ENCODE assay signal across 10 mouse cellular contexts in genomic region chr11:32001181-32001910, GRCm38 (mm10). TPM values are rescaled to one million over a fixed set of nuclear protein-coding genes. Genes with fewer than 3 reads are reported as not detected.
A peak's percentile ranks its signal among the peaks of the same experiment; 100 is the strongest.
DNase-seq lines count a peak whose midpoint lies in the region; ATAC-seq and TF ChIP-seq lines count a peak whose summit lies in the region.
"Had no signal": no experiment of that assay in that cellular context is flagged by ENCODE, and none has a peak within 500 bp of the region (broad histone marks: within the 10 kb centered on the region; RNA-seq: fewer than 3 reads in every experiment).

No protein-coding gene starts in this region.

- H3K27me3 ChIP-seq in heart, postnatal 0 days (ENCODE audit: control insufficient read depth, insufficient read depth, low read length): peaks cover 15% of the 10 kb centered on the region
- H3K27me3 ChIP-seq in embryonic facial prominence, embryonic 15.5 days: no peaks in the 10 kb centered on the region
- no peaks in the 10 kb centered on the region for H3K27me3 ChIP-seq in kidney, embryonic 16.5 days (ENCODE audit: insufficient read depth, low read length)
- no peaks in the 10 kb centered on the region for H3K27me3 ChIP-seq in neural tube, embryonic 15.5 days (replicated peaks)

- ATAC-seq in heart, postnatal 0 days (ENCODE audit: insufficient read depth, low read depth): no peak
- no peak for ATAC-seq in embryonic facial prominence, embryonic 15.5 days (ENCODE audit: insufficient number of reproducible peaks, low FRiP score, low TSS enrichment, low read depth)
- no peak for ATAC-seq in kidney, embryonic 16.5 days (ENCODE audit: low FRiP score, low TSS enrichment)
- ATAC-seq in neural tube, embryonic 15.5 days (ENCODE audit: low FRiP score): peak; percentile 32; the same call in 1 of the 2 replicates

- H3K9me3 ChIP-seq in heart, postnatal 0 days (replicated peaks; ENCODE audit: control insufficient read depth, low read length): no peaks in the 10 kb centered on the region
- H3K9me3 ChIP-seq in embryonic facial prominence, embryonic 15.5 days (replicated peaks): no peaks in the 10 kb centered on the region
- no peaks in the 10 kb centered on the region for H3K9me3 ChIP-seq in kidney, embryonic 16.5 days (ENCODE audit: low read length)
- H3K9me3 ChIP-seq in neural tube, embryonic 15.5 days (replicated peaks): no peaks in the 10 kb centered on the region
- H3K9me3 ChIP-seq: liver, embryonic 15.5 days had no signal

- no peak for TF ChIP-seq CTCF in heart, postnatal 0 days (IDR thresholded peaks at IDR 0.05; ENCODE audit: low read depth)
- no peak for TF ChIP-seq CTCF in lung, adult 2 months (IDR thresholded peaks at IDR 0.05; ENCODE audit: insufficient read depth, low read length)

- no peaks in the 10 kb centered on the region for H3K36me3 ChIP-seq in heart, postnatal 0 days (replicated peaks; ENCODE audit: control insufficient read depth, insufficient read depth, low read length)
- no peaks in the 10 kb centered on the region for H3K36me3 ChIP-seq in embryonic facial prominence, embryonic 15.5 days
- H3K36me3 ChIP-seq in kidney, embryonic 16.5 days (ENCODE audit: insufficient read depth, low read length): no peaks in the 10 kb centered on the region
- H3K36me3 ChIP-seq in neural tube, embryonic 15.5 days: peaks cover 26% of the 10 kb centered on the region
- H3K36me3 ChIP-seq: liver, embryonic 15.5 days had no signal

- no peak for DNase-seq in heart, postnatal 0 days (ENCODE audit: low spot score)
- no peak for DNase-seq in heart, postnatal 4 days
- DNase-seq in lung, adult 2 months: no peak
- no peak for DNase-seq in left cerebral cortex, adult 11 months (ENCODE audit: low spot score)
- no peak for DNase-seq in spleen, adult 12 weeks (ENCODE audit: low spot score)

- TF ChIP-seq POLR2A in lung, adult 2 months (IDR thresholded peaks at IDR 0.05; ENCODE audit: borderline replicate concordance, extremely low read depth, low read depth, low read length): no peak

- no peaks in the 10 kb centered on the region for H3K4me1 ChIP-seq in heart, postnatal 0 days (ENCODE audit: control insufficient read depth, insufficient read depth)
- H3K4me1 ChIP-seq in embryonic facial prominence, embryonic 15.5 days: peaks cover 17% of the 10 kb centered on the region
- peaks cover 18% of the 10 kb centered on the region for H3K4me1 ChIP-seq in kidney, embryonic 16.5 days (ENCODE audit: insufficient read depth, low read length)
- H3K4me1 ChIP-seq in neural tube, embryonic 15.5 days: peaks cover 36% of the 10 kb centered on the region
- H3K4me1 ChIP-seq in lung, adult 2 months (ENCODE audit: control insufficient read depth, insufficient read depth, low read length): no peaks in the 10 kb centered on the region
- H3K4me1 ChIP-seq: liver, embryonic 15.5 days had no signal

- TF ChIP-seq EP300 in heart, postnatal 0 days (IDR thresholded peaks at IDR 0.05; ENCODE audit: low read depth): no peak

- peak overlapping the region; percentile 8; the same call in 1 of the 2 replicates for H3K4me2 ChIP-seq in heart, postnatal 0 days (ENCODE audit: low read depth, low read length)
- H3K4me2 ChIP-seq in embryonic facial prominence, embryonic 15.5 days (replicated peaks): peak overlapping the region; percentile 17; the same call in 1 of the 2 replicates
- H3K4me2 ChIP-seq in kidney, embryonic 16.5 days (replicated peaks; ENCODE audit: low read depth, low read length): peak overlapping the region; percentile 31
- H3K4me2 ChIP-seq in neural tube, embryonic 15.5 days: peak overlapping the region; percentile 80
- H3K4me2 ChIP-seq: liver, embryonic 15.5 days had no signal

- H3K27ac ChIP-seq in heart, postnatal 0 days (ENCODE audit: low read depth): no peak overlapping the region
- H3K27ac ChIP-seq in embryonic facial prominence, embryonic 15.5 days (replicated peaks): no peak overlapping the region
- H3K27ac ChIP-seq in kidney, embryonic 16.5 days (ENCODE audit: low read length): no peak overlapping the region
- H3K27ac ChIP-seq in neural tube, embryonic 15.5 days (replicated peaks): peak overlapping the region; percentile 93
- H3K27ac ChIP-seq: liver, embryonic 15.5 days had no signal

- H3K9ac ChIP-seq in heart, postnatal 0 days (replicated peaks; ENCODE audit: low read depth, low read length): no peak overlapping the region
- no peak overlapping the region for H3K9ac ChIP-seq in embryonic facial prominence, embryonic 15.5 days
- 0 out of 2 replicates have a peak overlapping the region, but pooled peaks have one; percentile 1 for H3K9ac ChIP-seq in kidney, embryonic 16.5 days (replicated peaks; ENCODE audit: low read length)
- peak overlapping the region; percentile 63 for H3K9ac ChIP-seq in neural tube, embryonic 15.5 days (replicated peaks)
- H3K9ac ChIP-seq: liver, embryonic 15.5 days had no signal

- WGBS in heart, postnatal 0 days: 13% methylated on average over 11 of the region's 11 CpGs
- WGBS in embryonic facial prominence, embryonic 15.5 days: 4% methylated on average over 11 of the region's 11 CpGs
- WGBS in kidney, embryonic 16.5 days: 4% methylated on average over 11 of the region's 11 CpGs
- 0% methylated on average over 11 of the region's 11 CpGs for WGBS in neural tube, embryonic 15.5 days
- 16% methylated on average over 11 of the region's 11 CpGs for WGBS in lung, adult 2 months

- peak overlapping the region; percentile 19; the same call in 1 of the 2 replicates for H3K4me3 ChIP-seq in heart, postnatal 0 days (ENCODE audit: low read depth, low read length)
- no peak overlapping the region for H3K4me3 ChIP-seq in embryonic facial prominence, embryonic 15.5 days (replicated peaks)
- no peak overlapping the region for H3K4me3 ChIP-seq in kidney, embryonic 16.5 days (ENCODE audit: low read length)
- H3K4me3 ChIP-seq in neural tube, embryonic 15.5 days (replicated peaks): peak overlapping the region; percentile 52
- no peak overlapping the region for H3K4me3 ChIP-seq in lung, adult 2 months (replicated peaks; ENCODE audit: extremely low read depth, low read depth, low read length)
- H3K4me3 ChIP-seq: erythroblast, embryonic 14.5 days; liver, embryonic 15.5 days had no signal

RNA-seq across cellular contexts. Expression of gene Nsg2, which starts 1.1 kb away (rescaled TPM):
- 1.1 and 3.7 TPM in 2 replicates for total RNA-seq in heart, postnatal 0 days (2014; rRNA removed; ENCODE audit: low replicate concordance)
- 1.2 and 1.7 TPM in 2 replicates for polyA plus RNA-seq in heart, postnatal 0 days (2015; fragmentation: Nextera tagmentation; extraction: Ambion mirVana)
- 1 to 10 TPM; 4.1 to 4.8 TPM for total RNA-seq in heart, postnatal 4 days (2021)
- 4.6 and 7.7 TPM in 2 replicates for polyA plus RNA-seq in embryonic facial prominence, embryonic 15.5 days (2015; fragmentation: Nextera tagmentation; extraction: Ambion mirVana)
- 5.9 and 8.4 TPM in 2 replicates for polyA plus RNA-seq in kidney, embryonic 16.5 days (2015; fragmentation: Nextera tagmentation; extraction: Ambion mirVana)
- polyA plus RNA-seq in neural tube, embryonic 15.5 days (2015; fragmentation: Nextera tagmentation; extraction: Ambion mirVana): 394 and 482 TPM in 2 replicates
- polyA plus RNA-seq in lung, adult 2 months (2012; rRNA removed): 1.2 and 1.7 TPM in 2 replicates
- polyA plus RNA-seq: erythroblast, embryonic 14.5 days had no signal

RNA-seq across cellular contexts. Expression of gene 4930524B15Rik, which starts 36.0 kb away (rescaled TPM):
- total RNA-seq in heart, postnatal 0 days (2014; rRNA removed; ENCODE audit: low replicate concordance): 1.5 TPM in 1 of 2 replicates, not detected in the other
- 0.05 TPM in 1 of 2 replicates, not detected in the other for polyA plus RNA-seq in heart, postnatal 0 days (2015; fragmentation: Nextera tagmentation; extraction: Ambion mirVana)
- not detected for total RNA-seq in heart, postnatal 4 days (2021)
- not detected in 2 replicates for polyA plus RNA-seq in embryonic facial prominence, embryonic 15.5 days (2015; fragmentation: Nextera tagmentation; extraction: Ambion mirVana)
- polyA plus RNA-seq in kidney, embryonic 16.5 days (2015; fragmentation: Nextera tagmentation; extraction: Ambion mirVana): 0.17 TPM in 1 of 2 replicates, not detected in the other
- polyA plus RNA-seq in neural tube, embryonic 15.5 days (2015; fragmentation: Nextera tagmentation; extraction: Ambion mirVana): 0.22 and 0.29 TPM in 2 replicates
- 0.05 and 0.06 TPM in 2 replicates for polyA plus RNA-seq in lung, adult 2 months (2012; rRNA removed)
- polyA plus RNA-seq: erythroblast, embryonic 14.5 days; liver, embryonic 15.5 days had no signal

Comparison
In these comparisons a context has a peak if more than half of its experiments do, and no peak if none do; other contexts are left out.
1. H3K4me2 ChIP-seq: peak in every context shown above with its lines; median percentile 80 in neural tube, embryonic 15.5 days; 31 in kidney, embryonic 16.5 days; 17 in embryonic facial prominence, embryonic 15.5 days; 8 in heart, postnatal 0 days.
2. H3K4me3 ChIP-seq: peak in heart, postnatal 0 days (single experiment) and neural tube, embryonic 15.5 days (single experiment); none in embryonic facial prominence, embryonic 15.5 days (single experiment), kidney, embryonic 16.5 days (single experiment) and lung, adult 2 months (single experiment).
3. H3K9ac ChIP-seq: peak in kidney, embryonic 16.5 days (single experiment) and neural tube, embryonic 15.5 days (single experiment); none in heart, postnatal 0 days (single experiment) and embryonic facial prominence, embryonic 15.5 days (single experiment).
4. RNA of gene Nsg2, which starts 1.1 kb away (polyA plus RNA-seq): 394 to 482 TPM in neural tube, embryonic 15.5 days; 4.6 to 7.7 TPM in embryonic facial prominence, embryonic 15.5 days, 5.9 to 8.4 TPM in kidney, embryonic 16.5 days, 1.2 to 1.7 TPM in lung, adult 2 months and 1.2 to 1.7 TPM in heart, postnatal 0 days; every median in the first group is over 10 times any median in the second.